Comparison of ENCODE assay signal across 14 mouse cellular contexts in the genomic region with DNA sequence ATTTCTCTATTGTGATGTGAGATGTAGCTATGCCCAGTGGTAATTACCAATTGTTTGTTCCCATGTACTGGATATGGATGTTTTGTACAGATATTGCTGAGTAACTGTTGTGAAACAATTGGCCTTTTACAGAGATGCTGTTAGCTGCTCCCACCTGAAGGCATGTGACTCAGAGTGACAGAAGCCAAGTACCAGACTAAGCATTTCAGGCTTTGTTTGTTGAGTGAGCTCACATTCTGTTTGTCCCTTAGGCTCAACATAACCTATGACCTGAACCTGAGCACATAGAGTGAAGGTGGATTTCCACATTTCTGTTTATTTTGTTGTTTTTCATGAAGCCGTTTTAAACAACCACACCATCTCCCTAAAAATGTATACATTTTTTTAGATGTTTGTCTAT.
"Had no signal": no experiment of that assay in that cellular context is flagged by ENCODE, and none has a peak within 500 bp of the region (broad histone marks: within the 10 kb centered on the region; RNA-seq: fewer than 3 reads in every experiment).

No protein-coding gene starts in this region.

- H3K36me3 ChIP-seq: limb, embryonic 15.5 days; lung, embryonic 15.5 days; midbrain, embryonic 15.5 days; neural tube, embryonic 13.5 days had no signal

- H3K27me3 ChIP-seq: limb, embryonic 15.5 days; lung, embryonic 15.5 days; megakaryocyte, embryonic 14.5 days; midbrain, embryonic 15.5 days; neural tube, embryonic 13.5 days had no signal

- H3K27ac ChIP-seq: left cerebral cortex, adult 2 months; limb, embryonic 15.5 days; lung, embryonic 15.5 days; macrophage; midbrain, embryonic 15.5 days; neural tube, embryonic 13.5 days had no signal

- H3K4me2 ChIP-seq: limb, embryonic 15.5 days; lung, embryonic 15.5 days; midbrain, embryonic 11.5 days; midbrain, embryonic 15.5 days; neural tube, embryonic 13.5 days had no signal

- H3K9ac ChIP-seq: limb, embryonic 15.5 days; lung, embryonic 15.5 days; midbrain, embryonic 15.5 days; neural tube, embryonic 13.5 days had no signal

- ATAC-seq: midbrain, embryonic 15.5 days had no signal

- H3K9me3 ChIP-seq: limb, embryonic 15.5 days; lung, embryonic 15.5 days; megakaryocyte, embryonic 14.5 days; midbrain, embryonic 15.5 days; neural tube, embryonic 13.5 days had no signal

- H3K4me3 ChIP-seq: left cerebral cortex, adult 2 months; limb, embryonic 15.5 days; lung, embryonic 15.5 days; megakaryocyte, embryonic 14.5 days; midbrain, embryonic 15.5 days; neural tube, embryonic 13.5 days had no signal

- DNase-seq: kidney, adult 18-20 months; kidney, postnatal 10 days; lung, postnatal 14 days; right cerebral cortex, postnatal 14 days; thymus, adult 18-20 months; thymus, postnatal 14 days had no signal

- H3K4me1 ChIP-seq: limb, embryonic 15.5 days; lung, embryonic 15.5 days; megakaryocyte, embryonic 14.5 days; midbrain, embryonic 15.5 days; neural tube, embryonic 13.5 days had no signal
